Mouse (Mus musculus): ENCODE measurements around the gene Gm42688.

- no peak for TF ChIP-seq POLR2A (IDR thresholded peaks at IDR 0.05; ENCODE audit: control insufficient read depth, extremely low read depth, insufficient read depth, low read length, poor library complexity)
- TF ChIP-seq CTCF (IDR thresholded peaks at IDR 0.05; ENCODE audit: borderline replicate concordance, control insufficient read depth, extremely low read depth, insufficient read depth, low read length, poor library complexity), result peak; percentile 90
These were observed 6.4 kb downstream of the Gm42688 start for GRCm38 (mm10) chr6:83107566-83108400.

All from thymus, adult 2 months (tissue).